Mouse (Mus musculus) cortical plate, adult 2 months (tissue): ENCODE measurements at regions not wholly inside any gene's neighbourhood (a gene's known extent, or its start where the extent isn't known, plus 50 kb on each side); places are given as distances from the start of the nearest gene placed in this dataset.
A peak's percentile ranks its signal among the peaks of the same experiment; 100 is the strongest.

ENCODE experiments used
- CTCF ChIP-seq: fragments of 200-500 bp; IDR thresholded peaks from 2 replicates; pipeline ENCODE4 v1.5.1; 2011; ENCODE audit warnings: mild to moderate bottlenecking, control low read depth, low read length; ENCODE audit not compliant: insufficient read depth; ENCODE audit errors: extremely low read depth
- POLR2A ChIP-seq: fragments of 200-500 bp; IDR thresholded peaks from 2 replicates; pipeline ENCODE4 v1.6.1; 2011; ENCODE audit warnings: mild to moderate bottlenecking, low read length, control low read depth; ENCODE audit not compliant: insufficient read depth; ENCODE audit errors: extremely low read depth

- no peak for TF ChIP-seq CTCF
- peak; percentile 26; the same call in 1 of the 2 replicates for TF ChIP-seq POLR2A
These were observed 67.0 kb upstream of the Nkd1 start for GRCm38 (mm10) chr8:88454048-88454696.
